Mouse (Mus musculus) layer of hippocampus, adult 2 months (tissue): ENCODE measurements around the gene Flrt2. TPM values are rescaled to one million over a fixed set of nuclear protein-coding genes. Genes with fewer than 3 reads are reported as not detected.
A peak's percentile ranks its signal among the peaks of the same experiment; 100 is the strongest.

Source experiments
- DNase-seq, 2 experiments: peaks; one replicate each; pipeline ENCODE4 v3.0.0; 2022; ENCODE audit warnings: low spot score in 2 of 2
- H3K27ac ChIP-seq: fragments of 200-600 bp; 2 replicates; pipeline ENCODE4 v1.8.1; 2022
- H3K4me3 ChIP-seq: fragments of 200-600 bp; 2 replicates; pipeline ENCODE4 v1.8.1; 2022; ENCODE audit warnings: mild to moderate bottlenecking
- CTCF ChIP-seq: fragments of 200-600 bp; conservative IDR thresholded peaks from 2 replicates; pipeline ENCODE4 v1.8.1; 2022; ENCODE audit warnings: antibody characterized with exemption, mild to moderate bottlenecking, moderate library complexity
- total RNA-seq, 2 experiments: library from RNA; stranded (reverse); gene quantifications; 2 replicates each; pipeline ENCODE4 v1.2.3; 2021

The Flrt2 gene
- total RNA-seq, 2 experiments from 2014 or later: 38.9 to 40.7 TPM

- Histone ChIP-seq H3K27ac (peak overlapping the region; percentile 98), H3K4me3 (peak overlapping the region; percentile 93)
- TF ChIP-seq CTCF: peak; percentile 49; the same call in 1 of the 2 replicates
- peak; percentile 71 to 83 for DNase-seq
Observed at GRCm38 (mm10) chr12:95694991-95695833, 3.2 kb downstream of the Flrt2 start.

DNA sequence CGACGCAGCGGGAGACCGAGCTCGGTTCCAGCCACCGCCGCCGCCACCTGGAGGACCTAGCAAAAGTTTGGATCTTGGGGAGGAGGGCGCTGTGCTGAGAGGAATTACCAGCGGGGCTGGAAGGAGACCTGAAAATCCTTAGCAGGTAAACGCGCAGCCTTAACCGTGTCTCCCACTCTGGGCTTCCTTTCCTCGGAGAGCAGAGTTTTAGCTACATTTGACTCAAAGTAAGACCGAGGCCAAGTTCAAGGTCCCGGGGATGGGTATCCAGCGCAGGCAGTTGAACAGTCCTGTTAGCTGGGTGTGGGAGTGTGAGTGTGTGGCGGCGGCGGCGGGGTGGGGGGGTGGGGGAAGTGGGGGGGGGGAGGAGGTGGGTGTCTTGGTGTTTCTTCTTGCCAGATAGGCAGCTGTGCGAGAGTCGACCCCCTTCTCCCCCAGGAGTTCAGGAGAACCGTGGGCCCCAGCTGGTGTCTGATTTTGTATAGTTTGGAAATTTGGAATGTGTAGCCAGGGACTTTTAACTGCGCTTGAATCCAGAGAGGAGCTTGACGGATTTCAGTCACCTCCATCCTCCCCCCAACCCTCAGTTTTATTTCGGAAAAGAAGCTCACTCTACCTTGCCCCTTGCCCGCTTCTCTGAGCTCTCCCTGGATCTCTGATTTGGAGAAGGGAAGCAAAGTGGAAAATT lies 4.0 kb downstream of the Flrt2 start:
- peak overlapping the region; percentile 93 for H3K4me3 ChIP-seq
- H3K27ac ChIP-seq: peak overlapping the region; percentile 98
- DNase-seq: no peak
- peak; percentile 29 for TF ChIP-seq CTCF

DNA sequence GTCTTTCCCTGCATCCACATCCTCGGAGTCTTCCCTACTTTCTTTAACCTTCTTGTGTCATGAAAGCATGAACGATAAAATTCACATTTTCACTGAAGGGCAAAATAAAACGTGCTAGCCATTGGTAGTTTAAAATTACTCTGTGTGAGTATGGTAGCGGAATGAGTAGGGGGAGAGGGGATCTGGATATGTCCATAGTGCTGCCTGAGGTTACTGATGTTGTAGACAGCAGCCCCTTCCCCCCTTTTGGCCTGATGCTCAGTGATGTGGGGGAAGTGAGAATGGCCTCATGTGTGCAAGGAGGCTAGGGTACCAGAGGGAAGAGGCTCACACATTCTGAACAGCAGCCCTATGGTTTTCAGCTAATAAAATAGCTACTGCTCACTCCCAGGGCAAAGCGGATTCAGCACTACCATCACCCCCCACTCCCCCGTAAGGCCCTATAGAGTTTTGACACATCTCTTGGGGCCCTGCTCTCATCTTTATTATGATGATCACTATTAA lies 4.5 kb downstream of the Flrt2 start:
- TF ChIP-seq CTCF: no peak
- Histone ChIP-seq H3K4me3 (peak overlapping the region; percentile 93), H3K27ac (peak overlapping the region; percentile 98)
- DNase-seq: no peak

DNA sequence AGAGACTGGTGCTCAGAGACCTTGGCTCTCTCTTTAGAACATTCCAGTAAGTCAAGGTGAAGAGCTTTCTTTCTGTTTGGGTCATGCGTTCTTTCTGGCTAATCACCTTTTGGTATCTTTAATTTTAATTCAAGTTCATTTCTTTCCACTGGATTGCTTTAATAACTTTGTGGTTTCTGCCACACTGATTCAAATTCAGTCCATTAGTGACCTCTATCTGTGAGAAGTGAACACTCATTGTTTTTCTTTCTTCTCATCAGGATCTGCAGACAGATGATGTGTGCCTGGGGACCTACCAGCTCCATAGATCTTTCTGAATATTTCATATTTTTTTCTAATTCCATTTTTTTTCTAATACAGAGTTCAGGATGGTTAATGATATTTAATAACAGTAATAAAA lies 6.5 kb downstream of the Flrt2 start:
- Histone ChIP-seq H3K27ac (peak overlapping the region; percentile 98), H3K4me3 (peak overlapping the region; percentile 93)
- TF ChIP-seq CTCF: peak; percentile 76
- no peak for DNase-seq

GRCm38 (mm10) chr12:95700746-95701145 lies 8.7 kb downstream of the Flrt2 start:
- no peak for DNase-seq
- no peak overlapping the region for H3K27ac ChIP-seq
- no peak for TF ChIP-seq CTCF

GRCm38 (mm10) chr12:95701580-95701979 lies 9.6 kb downstream of the Flrt2 start:
- no peak for TF ChIP-seq CTCF
- Histone ChIP-seq H3K4me3 (no peak overlapping the region), H3K27ac (no peak overlapping the region)
- DNase-seq: no peak

More at GRCm38 (mm10) chr12:95700746-95701145, 8.7 kb downstream of the Flrt2 start:
- no peak overlapping the region for H3K4me3 ChIP-seq

DNA sequence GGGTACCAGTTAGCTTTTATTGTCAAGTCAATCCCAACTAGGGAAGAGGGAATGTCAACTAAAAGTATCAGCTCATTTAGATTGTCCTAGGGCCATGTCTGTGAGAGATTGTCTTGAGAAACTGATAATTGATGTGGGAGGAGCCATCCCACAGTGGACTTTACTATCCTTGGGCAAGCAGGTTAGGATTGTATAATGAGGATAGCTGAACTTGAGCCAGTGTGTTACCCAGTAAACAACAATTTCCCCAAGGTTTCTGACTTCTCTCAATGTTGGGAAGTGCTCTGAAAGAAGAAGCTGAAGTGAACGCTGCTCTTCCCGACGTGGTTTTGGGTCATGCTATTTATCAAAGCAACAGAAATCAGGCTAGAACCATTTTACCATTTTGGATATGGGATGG lies 13.0 kb downstream of the Flrt2 start:
- no peak for TF ChIP-seq CTCF
- DNase-seq: no peak
- H3K4me3 ChIP-seq: no peak overlapping the region
- no peak overlapping the region for H3K27ac ChIP-seq

DNA sequence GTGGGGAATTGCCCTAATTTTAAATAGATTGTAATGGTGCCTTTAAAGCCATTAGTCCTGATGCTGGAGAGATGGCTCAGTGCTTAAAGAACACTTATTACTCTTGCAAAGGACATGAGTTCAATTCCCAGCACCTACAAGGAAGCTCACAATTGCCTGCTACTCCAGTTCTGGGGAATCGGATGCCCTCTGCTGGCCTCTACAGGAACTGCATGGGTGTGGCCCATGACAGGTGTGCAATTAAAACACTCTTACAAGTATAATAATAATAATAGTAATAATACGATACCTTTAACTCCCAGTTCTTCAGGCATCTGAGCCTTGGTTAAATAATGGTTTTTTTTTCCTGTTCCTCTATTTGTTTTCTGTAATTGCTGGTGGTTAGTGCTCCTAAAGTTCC lies 31.2 kb downstream of the Flrt2 start:
- DNase-seq: no peak
- TF ChIP-seq CTCF: peak; percentile 69
- peak overlapping the region; percentile 39; the same call in 1 of the 2 replicates for H3K27ac ChIP-seq
- H3K4me3 ChIP-seq: no peak overlapping the region

DNA sequence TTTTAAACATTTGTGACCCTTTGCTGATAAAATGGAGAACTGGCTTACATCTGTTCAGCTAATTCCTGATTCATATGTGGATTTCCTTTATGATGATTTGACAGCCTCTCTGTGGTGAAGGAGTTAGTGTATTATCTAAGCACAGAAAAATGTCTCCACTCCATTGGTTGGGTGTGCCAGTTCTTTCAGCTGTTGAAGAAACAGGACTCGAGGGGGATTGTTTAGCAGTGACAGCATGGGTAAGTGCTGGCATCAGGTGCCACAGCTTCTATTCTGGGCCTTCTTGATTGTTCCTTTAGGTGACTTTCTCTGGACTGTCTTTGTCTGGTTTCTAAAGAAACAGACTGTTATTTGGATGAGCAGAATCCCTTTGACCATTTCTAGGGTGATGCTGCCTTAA lies 42.0 kb downstream of the Flrt2 start:
- TF ChIP-seq CTCF: no peak
- Histone ChIP-seq H3K27ac (no peak overlapping the region), H3K4me3 (no peak overlapping the region)
- DNase-seq: no peak

- H3K4me3 ChIP-seq: peak overlapping the region; percentile 22
- no peak for TF ChIP-seq CTCF
- DNase-seq: no peak
- H3K27ac ChIP-seq: peak overlapping the region; percentile 68
Observed at GRCm38 (mm10) chr12:95737571-95737970, 45.5 kb downstream of the Flrt2 start.

DNA sequence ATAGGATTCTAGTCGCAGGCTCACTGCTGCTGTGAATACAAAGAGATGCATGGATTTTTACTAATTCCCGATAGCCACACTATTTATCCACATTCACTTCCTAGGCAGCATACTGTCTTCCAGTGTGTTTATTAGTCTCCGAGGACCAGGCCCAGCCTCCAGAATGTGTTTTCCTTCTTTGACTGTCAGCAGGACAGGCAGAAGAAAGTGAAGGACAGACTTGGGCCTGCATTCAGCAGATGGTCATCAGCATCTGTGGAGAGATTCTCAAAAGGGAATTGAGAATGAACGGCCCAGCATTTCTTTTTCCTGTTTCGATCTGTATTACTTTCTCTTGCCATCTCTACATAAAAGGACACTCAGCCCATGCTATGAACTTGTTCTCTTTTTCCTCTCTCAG lies 46.0 kb downstream of the Flrt2 start:
- Histone ChIP-seq H3K27ac (peak overlapping the region; percentile 68), H3K4me3 (peak overlapping the region; percentile 22; the same call in 1 of the 2 replicates)
- no peak for DNase-seq
- TF ChIP-seq CTCF: no peak

GRCm38 (mm10) chr12:95738491-95739135 lies 46.6 kb downstream of the Flrt2 start:
- DNase-seq: no peak
- peak overlapping the region; percentile 68 for H3K27ac ChIP-seq
- TF ChIP-seq CTCF: no peak
- no peak overlapping the region for H3K4me3 ChIP-seq

GRCm38 (mm10) chr12:95739739-95740138 lies 47.7 kb downstream of the Flrt2 start:
- TF ChIP-seq CTCF: no peak
- Histone ChIP-seq H3K27ac (peak overlapping the region; percentile 68), H3K4me3 (no peak overlapping the region)
- peak; percentile 39 to 53 for DNase-seq
